Mouse (Mus musculus) cerebellum, adult 2 months (tissue): ENCODE data around the gene Moxd1. TPM values are rescaled to one million over a fixed set of nuclear protein-coding genes. Genes with fewer than 3 reads are reported as not detected.
"Not testable (repeated sequence)": the region's sequence is repeated elsewhere in the genome, so short reads cannot be mapped to it uniquely, and the experiment has no call there.

Source experiments
- DNase-seq, 2 experiments: peaks; one replicate each; pipeline ENCODE4 v3.0.0; 2021
- H3K27ac ChIP-seq: fragments of 200-500 bp; 2 replicates; pipeline ENCODE4 v1.5.1; 2012; ENCODE audit warnings: low read length, control low read depth, inconsistent platforms; ENCODE audit not compliant: insufficient read depth
- H3K27me3 ChIP-seq: fragments of 200-500 bp; 2 replicates; pipeline ENCODE4 v1.6.1; 2012; ENCODE audit warnings: inconsistent platforms, mild to moderate bottlenecking, low read length, moderate library complexity; ENCODE audit not compliant: control insufficient read depth, insufficient read depth
- H3K4me1 ChIP-seq: fragments of 200-500 bp; 2 replicates; pipeline ENCODE4 v1.6.1; 2011; ENCODE audit warnings: low read length; ENCODE audit not compliant: control insufficient read depth, insufficient read depth
- H3K4me3 ChIP-seq: fragments of 200-500 bp; replicated peaks from 2 replicates; pipeline ENCODE3; 2011; ENCODE audit warnings: mild to moderate bottlenecking, low read depth, low read length, control low read depth; ENCODE audit not compliant: insufficient read depth
- CTCF ChIP-seq: fragments of 200-500 bp; IDR thresholded peaks from 2 replicates; pipeline ENCODE4 v1.5.1; 2011; ENCODE audit warnings: low read depth, mild to moderate bottlenecking, control low read depth, low read length, moderate library complexity, borderline replicate concordance; ENCODE audit not compliant: insufficient read depth
- POLR2A ChIP-seq: fragments of 200-500 bp; IDR thresholded peaks from 2 replicates; pipeline ENCODE4 v1.6.1; 2011; ENCODE audit warnings: low read length, control low read depth, borderline replicate concordance; ENCODE audit not compliant: insufficient read depth
- WGBS: fragments of 180-500 bp; shearing (Covaris S2); methylation state at CpG from one replicate; pipeline ENCODE4 v1.1.7; 2018; 5-methylcytosine and 5-hydroxymethylcytosine counted together
- polyA plus RNA-seq: library from polyadenylated mRNA; depleted of rRNA; stranded (reverse); fragments of >200 nt; gene quantifications from 2 replicates; pipeline ENCODE4 v1.2.3, GENCODE M21; 2012

Moxd1 gene
- polyA plus RNA-seq, 1 experiment = 1.7 TPM

DNA sequence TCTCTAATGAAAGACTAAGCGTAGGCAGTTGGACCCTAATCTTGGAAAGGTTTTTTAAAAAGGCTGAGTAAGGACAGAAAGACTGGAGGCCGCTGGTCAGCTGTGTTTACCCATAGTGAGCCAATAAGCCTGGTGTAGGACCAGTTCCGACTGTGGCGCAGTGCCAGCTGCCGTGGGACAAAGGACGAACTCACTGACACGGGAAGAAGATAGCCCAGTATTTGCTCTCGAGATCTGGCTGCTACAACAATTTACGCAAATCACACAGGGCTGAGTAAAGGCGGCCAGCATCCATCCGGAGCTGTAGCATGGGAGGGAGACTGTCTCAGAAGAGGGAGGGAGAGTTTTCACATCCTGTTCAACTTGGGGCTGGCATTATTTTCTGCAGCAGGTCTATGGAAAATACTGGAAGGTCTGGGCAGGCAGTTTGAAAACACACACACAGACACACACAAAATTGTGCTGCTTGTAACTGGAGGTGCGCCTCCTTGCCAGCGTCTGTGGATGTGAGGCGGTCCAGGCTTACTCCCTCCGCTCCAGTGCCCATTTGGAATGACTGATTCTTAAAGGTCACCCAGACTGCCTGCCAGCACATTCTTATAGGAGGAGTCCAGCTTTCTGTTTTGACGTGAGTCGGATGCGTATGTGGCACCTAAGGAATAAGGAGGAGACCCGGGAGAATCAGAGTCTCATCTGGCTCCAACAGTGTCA, 94.0 kb downstream of the Moxd1 start:
- H3K4me3 ChIP-seq = peak overlapping the region; percentile 41
- peak; percentile 64 to 72 for DNase-seq

DNA sequence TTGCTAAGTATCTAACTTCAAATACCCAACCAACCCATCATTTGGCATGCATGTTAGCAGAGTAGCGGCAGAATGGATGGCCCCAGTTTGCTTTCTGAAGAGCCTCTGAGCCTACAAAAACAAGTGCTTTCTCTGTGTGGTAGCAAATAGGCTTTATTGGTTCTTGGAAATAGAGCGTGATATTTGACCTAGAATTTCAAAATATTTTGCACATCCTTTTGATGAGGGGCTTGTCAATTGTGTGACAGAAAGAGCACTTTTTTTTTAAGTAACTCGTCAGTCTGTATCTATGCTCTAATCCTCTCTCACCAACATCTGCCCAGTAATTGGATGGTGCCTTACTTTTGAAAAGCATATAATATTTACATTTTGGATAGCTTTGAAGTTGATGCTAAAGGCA, 97.0 kb downstream of the Moxd1 start:
- 79% methylated on average over 3 of the region's 3 CpGs for WGBS
- no peaks in the 10 kb centered on the region for H3K27me3 ChIP-seq
- TF ChIP-seq POLR2A (no peak), CTCF (no peak)
- H3K27ac ChIP-seq = no peak overlapping the region
- DNase-seq = no peak
- no peak overlapping the region for H3K4me3 ChIP-seq
- no peaks in the 10 kb centered on the region; the same call in 1 of the 2 replicates for H3K4me1 ChIP-seq

More for the DNA sequence above, 94.0 kb downstream of the Moxd1 start:
- Histone ChIP-seq H3K27me3 (no peaks in the 10 kb centered on the region), H3K4me1 (no peaks in the 10 kb centered on the region), H3K27ac (no peak overlapping the region)
- TF ChIP-seq CTCF = no peak
- TF ChIP-seq POLR2A = no peak
- WGBS = 10% methylated on average over 19 of the region's 19 CpGs

- 64% methylated on average over 4 of the region's 4 CpGs for WGBS
- H3K4me1 ChIP-seq = no peaks in the 10 kb centered on the region; the same call in 1 of the 2 replicates
- TF ChIP-seq CTCF (no peak), POLR2A (no peak)
- DNase-seq = peak in 1 of 2 experiments; percentile 6
- no peak overlapping the region for H3K27ac ChIP-seq
- no peaks in the 10 kb centered on the region for H3K27me3 ChIP-seq
- no peak overlapping the region for H3K4me3 ChIP-seq
Observed at GRCm38 (mm10) chr10:24323066-24323465, 99.7 kb downstream of the Moxd1 start.

- 57% methylated on average over 8 of the region's 8 CpGs for WGBS
Observed at GRCm38 (mm10) chr10:24327265-24327664, 103.9 kb downstream of the Moxd1 start.

DNA sequence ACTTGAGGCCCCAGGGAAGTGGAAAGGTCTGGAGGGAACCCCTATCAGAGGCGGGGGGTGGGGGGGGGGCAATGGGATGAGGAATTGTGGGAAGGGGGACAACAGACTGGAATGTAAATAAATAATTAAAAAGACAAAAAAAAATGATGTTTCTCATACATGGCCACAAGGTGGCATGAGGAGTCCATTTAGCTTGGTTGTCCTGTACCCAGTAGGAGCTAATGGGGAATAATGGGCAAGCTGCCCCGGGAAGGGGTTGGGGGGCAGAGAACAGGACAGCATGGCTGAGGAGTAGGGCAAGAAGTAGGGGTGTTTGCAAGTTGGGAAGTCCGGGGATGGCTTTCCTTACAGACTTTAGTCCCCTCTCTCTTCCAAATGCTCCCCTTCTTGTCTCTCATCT, 109.5 kb downstream of the Moxd1 start:
- Histone ChIP-seq H3K4me1 (no peaks in the 10 kb centered on the region), H3K27me3 (no peaks in the 10 kb centered on the region), H3K4me3 (no peak overlapping the region), H3K27ac (no peak overlapping the region)
- TF ChIP-seq CTCF (no peak), POLR2A (no peak)
- WGBS = 54% methylated on average over 3 of the region's 3 CpGs
- no peak for DNase-seq

More at GRCm38 (mm10) chr10:24327265-24327664, 103.9 kb downstream of the Moxd1 start:
- not testable (repeated sequence) for H3K4me1 ChIP-seq, H3K27me3 ChIP-seq, DNase-seq, H3K27ac ChIP-seq, H3K4me3 ChIP-seq

DNA sequence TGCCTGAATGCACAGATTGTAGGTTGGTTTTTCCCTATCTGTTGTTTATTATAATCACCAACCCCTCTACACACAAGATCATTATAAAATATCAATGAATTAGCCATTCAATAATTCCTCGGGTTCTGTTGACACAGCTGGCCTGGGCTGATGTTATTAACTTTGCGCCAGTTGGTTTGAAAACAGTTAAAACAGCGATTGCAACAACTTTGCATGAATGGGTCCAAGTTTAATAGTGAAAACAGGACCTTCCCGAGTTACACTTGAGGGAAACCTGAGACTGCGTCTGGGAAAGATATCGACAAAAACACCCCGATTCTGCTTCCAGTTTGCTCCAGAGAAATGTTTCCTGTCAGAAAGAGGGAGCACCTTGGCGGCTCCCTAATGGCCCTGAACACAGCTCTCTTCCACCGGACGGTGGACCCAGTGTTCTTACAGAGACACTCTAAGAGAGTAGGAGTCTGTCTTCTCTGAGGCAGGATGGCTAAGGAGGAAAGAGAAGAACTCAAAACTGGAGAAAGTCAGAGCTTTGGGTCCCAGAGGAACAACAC, 116.4 kb downstream of the Moxd1 start:
- no peak for TF ChIP-seq CTCF
- TF ChIP-seq POLR2A = no peak
- DNase-seq = no peak
- Histone ChIP-seq H3K4me3 (no peak overlapping the region), H3K27me3 (no peaks in the 10 kb centered on the region), H3K27ac (no peak overlapping the region), H3K4me1 (no peaks in the 10 kb centered on the region)
- WGBS = 90% methylated on average over 10 of the region's 10 CpGs

DNA sequence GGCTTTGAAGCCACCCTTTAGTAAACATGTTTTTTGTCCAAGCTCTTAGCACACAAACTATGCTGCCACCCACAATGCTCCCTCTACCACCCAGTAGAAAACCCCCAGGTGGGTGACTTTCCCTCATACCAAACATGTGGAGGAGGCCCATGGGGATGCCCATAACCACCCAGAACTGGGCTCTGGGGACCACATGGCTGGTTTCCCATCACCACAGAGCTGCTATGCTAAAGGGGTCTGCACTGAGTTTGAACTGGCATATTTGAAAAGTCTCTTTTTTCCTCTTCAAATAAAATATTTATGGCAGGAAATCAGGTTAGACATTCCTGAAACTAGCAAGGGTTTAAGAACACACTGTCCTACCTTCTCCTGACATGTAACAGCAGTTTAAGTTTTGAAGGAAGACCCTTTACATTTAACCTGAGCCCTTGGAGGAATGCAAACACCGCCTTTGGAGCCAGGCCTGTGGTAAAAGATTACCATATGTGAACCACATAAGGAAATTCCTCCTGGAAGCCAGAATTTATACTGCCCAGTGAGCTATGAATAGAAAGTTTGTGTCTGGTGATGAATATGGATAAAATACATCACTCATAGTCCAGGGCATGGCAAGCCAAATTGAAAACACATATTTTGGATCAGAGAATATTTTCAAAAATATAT, 117.4 kb downstream of the Moxd1 start:
- 69% methylated on average over 1 of the region's 1 CpGs for WGBS
- Histone ChIP-seq H3K4me1 (no peaks in the 10 kb centered on the region), H3K27me3 (no peaks in the 10 kb centered on the region), H3K4me3 (no peak overlapping the region), H3K27ac (no peak overlapping the region)
- no peak for TF ChIP-seq POLR2A
- no peak for TF ChIP-seq CTCF
- DNase-seq = no peak

- Histone ChIP-seq H3K4me3 (no peak overlapping the region), H3K27me3 (no peaks in the 10 kb centered on the region), H3K4me1 (no peaks in the 10 kb centered on the region), H3K27ac (no peak overlapping the region)
- no peak for DNase-seq
- WGBS = 87% methylated on average over 6 of the region's 6 CpGs
- no peak for TF ChIP-seq CTCF
- TF ChIP-seq POLR2A = no peak
Observed at GRCm38 (mm10) chr10:24341214-24341589, 117.9 kb downstream of the Moxd1 start.
